Mouse (Mus musculus): ENCODE measurements at regions not wholly inside any gene's neighbourhood (a gene's known extent, or its start where the extent isn't known, plus 50 kb on each side); places are given as distances from the start of the nearest gene placed in this dataset.
"Not testable (repeated sequence)": the region's sequence is repeated elsewhere in the genome, so short reads cannot be mapped to it uniquely, and the experiment has no call there.

- CTCF ChIA-PET: no interaction called here
These were observed 499.3 kb upstream of the 4930578C19Rik start for GRCm38 (mm10) chrX:18960465-18960864.

GRCm38 (mm10) chrX:18942612-18943011, 481.4 kb upstream of the 4930578C19Rik start:
- CTCF ChIA-PET: no interaction called here

GRCm38 (mm10) chrX:18933340-18933739, 472.1 kb upstream of the 4930578C19Rik start:
- CTCF ChIA-PET: no interaction called here

- CTCF ChIA-PET: no interaction called here
These were observed 461.9 kb upstream of the 4930578C19Rik start for GRCm38 (mm10) chrX:18923084-18923483.

GRCm38 (mm10) chrX:18921366-18922092, 460.3 kb upstream of the 4930578C19Rik start:
- CTCF ChIA-PET: no interaction called here

- CTCF ChIA-PET: no interaction called here
These were observed 421.6 kb upstream of the 4930578C19Rik start for GRCm38 (mm10) chrX:18882784-18883171.

- CTCF ChIA-PET: interaction anchor here (0.7 kb wide), 1 partner anchor 879 kb away, joined by 3 read pairs; no protein-coding TSS in a partner anchor
These were observed 421.0 kb upstream of the 4930578C19Rik start for GRCm38 (mm10) chrX:18882088-18882783.

- CTCF ChIA-PET: no interaction called here
These were observed 414.5 kb upstream of the 4930578C19Rik start for GRCm38 (mm10) chrX:18875734-18876133.

- CTCF ChIA-PET: no interaction called here
These were observed 412.9 kb upstream of the 4930578C19Rik start for GRCm38 (mm10) chrX:18874051-18874450.

- CTCF ChIA-PET: no interaction called here
These were observed 377.5 kb upstream of the 4930578C19Rik start for GRCm38 (mm10) chrX:18838668-18839067.

GRCm38 (mm10) chrX:18824971-18825370, 363.8 kb upstream of the 4930578C19Rik start:
- CTCF ChIA-PET: not testable (repeated sequence)

GRCm38 (mm10) chrX:18814441-18814973, 353.3 kb upstream of the 4930578C19Rik start:
- CTCF ChIA-PET: no interaction called here

Data from spleen, embryonic (tissue).